Mouse (Mus musculus): ENCODE measurements around the gene Tbl2.

The Tbl2 gene

DNA sequence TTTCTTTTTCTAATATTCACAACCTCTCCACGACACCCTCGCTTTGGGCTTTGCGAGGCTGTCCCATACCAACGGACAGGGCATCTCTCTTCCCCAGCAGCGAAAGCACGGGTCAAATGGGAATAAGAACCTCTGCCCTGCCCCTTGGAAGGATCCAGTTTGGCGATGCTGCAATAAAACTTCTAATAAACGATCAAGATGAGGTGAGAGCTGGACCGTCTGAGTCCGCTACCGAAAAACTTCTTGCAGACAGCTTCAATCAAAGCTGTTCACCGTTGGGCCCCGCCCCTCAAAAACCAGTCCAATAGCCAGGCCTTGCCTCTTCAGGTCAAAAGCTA is 773 bp upstream of the Tbl2 start:
- no peak for DNase-seq (ENCODE audit: low spot score in 2 of 2)

DNA sequence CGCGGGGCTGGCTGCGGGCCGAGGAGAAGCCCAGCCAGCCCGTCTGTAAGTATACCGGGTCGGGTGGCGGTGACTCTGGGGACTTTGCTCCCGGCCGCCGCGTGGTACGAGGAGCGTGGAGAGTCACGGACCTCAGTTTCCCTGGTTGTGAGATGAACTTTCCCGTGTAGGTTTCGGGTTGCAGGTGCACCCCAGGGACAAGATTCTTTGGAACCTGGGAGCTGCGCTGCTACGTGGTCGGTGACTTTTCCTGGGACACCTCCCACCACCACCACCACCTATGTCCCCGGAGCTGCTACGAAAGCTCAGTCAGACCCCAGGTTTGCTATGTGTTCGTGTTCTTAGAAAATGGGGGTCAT is 342 bp downstream of the Tbl2 start:
- no peak for DNase-seq (ENCODE audit: low spot score in 2 of 2)

DNA sequence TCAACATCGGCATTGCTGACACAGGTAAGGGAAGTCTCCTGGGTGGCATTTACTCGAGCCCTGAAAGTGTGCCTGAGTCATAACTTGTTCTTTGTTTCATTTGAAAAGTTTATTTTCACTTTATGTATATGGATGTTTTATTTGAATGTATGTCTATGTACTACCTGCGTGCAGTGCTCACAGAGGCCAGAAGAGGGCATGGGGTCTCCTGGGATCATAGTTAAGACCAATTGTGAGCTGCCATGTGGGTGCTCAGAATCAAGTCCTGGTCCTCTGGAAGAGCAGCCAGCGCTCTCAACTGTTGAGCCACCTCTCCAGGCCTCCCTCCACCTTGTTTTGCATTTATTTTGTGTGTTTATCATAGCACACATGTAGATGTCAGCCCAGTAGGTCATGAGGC is 7.0 kb downstream of the Tbl2 start:
- no peak for DNase-seq (ENCODE audit: low spot score in 2 of 2)

DNA sequence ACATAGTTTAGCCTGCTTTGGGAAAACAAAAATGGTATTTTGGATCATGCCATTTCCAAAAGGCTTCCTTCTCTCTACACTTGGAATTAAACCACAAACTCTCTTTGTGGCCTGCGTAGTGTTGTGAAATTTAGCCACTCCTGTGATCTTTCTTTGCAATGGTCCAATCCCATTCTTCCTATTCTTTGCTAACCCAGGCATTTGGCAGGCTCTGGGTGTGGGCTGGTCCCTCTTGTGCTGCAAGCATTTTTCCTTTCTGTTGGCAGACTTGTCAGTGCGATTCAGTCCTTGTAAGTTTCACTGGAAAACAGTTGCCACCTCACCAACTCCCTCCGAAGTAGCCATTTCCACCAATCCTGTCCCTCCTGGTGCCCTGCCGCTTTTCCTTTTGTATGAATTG is 11.8 kb downstream of the Tbl2 start:
- DNase-seq (ENCODE audit: low spot score in 2 of 2): peak in 1 of 2 experiments; percentile 66

DNA sequence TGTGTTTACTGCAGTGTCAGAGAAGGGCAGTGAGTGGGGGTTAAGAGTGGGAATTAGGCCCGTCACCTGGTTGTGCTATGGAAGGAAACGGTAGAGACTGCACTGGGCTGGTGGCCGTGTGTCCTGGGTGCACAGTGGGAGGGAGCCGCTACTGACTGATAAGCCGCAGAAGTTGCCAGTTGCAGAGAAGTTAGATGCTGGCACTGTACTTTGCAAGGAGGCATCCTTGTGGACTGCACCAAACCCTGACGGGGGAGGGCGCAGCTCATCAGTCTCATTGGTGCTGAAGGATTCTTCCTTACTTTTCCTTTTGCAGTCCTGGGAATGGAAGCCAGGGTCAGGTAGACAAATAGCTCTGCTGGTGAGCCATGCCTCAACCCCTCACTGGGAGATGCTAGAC is 12.2 kb downstream of the Tbl2 start:
- DNase-seq (ENCODE audit: low spot score in 2 of 2): no peak

DNA sequence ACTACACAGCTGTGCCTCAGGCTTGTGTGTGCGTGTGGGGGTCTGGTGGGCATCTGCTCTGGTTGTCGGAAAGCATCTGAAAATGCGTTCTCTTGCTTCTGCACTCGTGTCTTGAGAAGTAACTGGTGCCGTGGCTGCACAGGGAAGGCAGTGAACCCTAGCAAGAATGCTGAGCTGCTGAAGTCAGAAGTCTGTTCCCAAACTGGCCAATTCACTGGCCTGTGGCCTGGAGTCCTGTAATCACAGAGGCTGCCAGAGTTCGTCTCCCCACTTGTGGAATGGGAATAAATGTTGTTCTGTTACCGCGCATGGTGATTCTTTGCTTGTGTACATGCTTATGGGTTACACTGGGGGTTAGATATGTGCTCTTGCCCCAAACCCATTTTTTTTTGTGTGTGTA is 12.9 kb downstream of the Tbl2 start:
- no peak for DNase-seq (ENCODE audit: low spot score in 2 of 2)

DNA sequence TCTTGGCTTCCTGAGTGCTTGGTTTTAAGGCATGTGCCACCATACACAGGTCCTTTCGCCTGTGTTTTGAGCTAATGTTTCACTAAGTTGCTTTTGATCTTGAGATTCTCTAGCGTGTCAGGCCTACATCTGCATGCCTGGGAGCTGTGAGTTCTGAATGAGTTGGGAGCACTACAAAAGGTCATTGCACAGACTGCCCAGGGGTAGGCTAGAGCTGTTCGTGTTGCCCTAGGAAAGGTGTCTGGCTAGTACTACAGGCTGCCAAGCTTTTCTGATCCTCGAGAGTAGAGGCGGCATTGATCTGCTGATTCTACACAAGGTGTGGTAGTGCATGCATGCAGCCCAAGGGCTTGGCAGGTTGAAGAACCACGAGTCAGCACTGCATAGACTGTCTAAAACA is 13.4 kb downstream of the Tbl2 start:
- DNase-seq (ENCODE audit: low spot score in 2 of 2): no peak

DNA sequence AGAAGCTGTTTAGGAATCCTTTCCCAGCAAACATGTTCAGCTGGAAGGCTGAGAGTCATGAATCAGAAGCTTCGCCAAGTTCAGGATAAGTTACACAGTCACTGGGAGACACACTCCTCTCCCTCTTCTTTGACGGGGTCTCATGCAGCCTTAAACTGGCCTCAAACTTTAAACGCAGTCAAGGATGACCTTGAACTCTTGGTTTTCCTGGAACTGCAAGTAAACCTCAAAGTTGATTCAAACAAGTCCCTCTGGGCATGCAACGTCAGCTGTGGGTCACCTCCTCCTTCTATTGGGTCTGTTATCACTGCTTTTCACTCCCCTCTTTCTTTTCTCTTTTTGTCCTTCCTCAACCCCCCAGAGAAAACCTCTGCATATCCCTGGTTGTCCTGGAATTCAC is 17.5 kb downstream of the Tbl2 start:
- DNase-seq (ENCODE audit: low spot score in 2 of 2): no peak

DNA sequence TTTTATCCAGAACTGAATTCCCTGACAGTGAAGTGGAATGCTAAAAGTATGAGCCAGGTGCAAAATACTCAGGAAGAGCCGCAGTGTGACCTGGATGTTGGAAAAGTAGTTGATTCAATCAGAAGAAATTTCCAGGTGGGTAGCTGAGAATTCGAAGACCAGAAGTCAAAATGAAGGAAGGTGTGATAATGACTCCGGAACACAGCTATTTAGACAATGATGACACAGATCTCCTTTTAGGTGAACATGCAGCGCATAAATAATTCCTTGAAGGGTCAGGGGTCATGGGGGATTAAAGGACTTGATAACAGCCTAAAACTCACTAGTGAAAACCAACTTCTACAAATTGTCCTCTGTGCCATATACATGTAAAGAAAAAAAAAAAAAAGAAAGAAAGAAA is 18.0 kb downstream of the Tbl2 start:
- no peak for DNase-seq (ENCODE audit: low spot score in 2 of 2)

DNA sequence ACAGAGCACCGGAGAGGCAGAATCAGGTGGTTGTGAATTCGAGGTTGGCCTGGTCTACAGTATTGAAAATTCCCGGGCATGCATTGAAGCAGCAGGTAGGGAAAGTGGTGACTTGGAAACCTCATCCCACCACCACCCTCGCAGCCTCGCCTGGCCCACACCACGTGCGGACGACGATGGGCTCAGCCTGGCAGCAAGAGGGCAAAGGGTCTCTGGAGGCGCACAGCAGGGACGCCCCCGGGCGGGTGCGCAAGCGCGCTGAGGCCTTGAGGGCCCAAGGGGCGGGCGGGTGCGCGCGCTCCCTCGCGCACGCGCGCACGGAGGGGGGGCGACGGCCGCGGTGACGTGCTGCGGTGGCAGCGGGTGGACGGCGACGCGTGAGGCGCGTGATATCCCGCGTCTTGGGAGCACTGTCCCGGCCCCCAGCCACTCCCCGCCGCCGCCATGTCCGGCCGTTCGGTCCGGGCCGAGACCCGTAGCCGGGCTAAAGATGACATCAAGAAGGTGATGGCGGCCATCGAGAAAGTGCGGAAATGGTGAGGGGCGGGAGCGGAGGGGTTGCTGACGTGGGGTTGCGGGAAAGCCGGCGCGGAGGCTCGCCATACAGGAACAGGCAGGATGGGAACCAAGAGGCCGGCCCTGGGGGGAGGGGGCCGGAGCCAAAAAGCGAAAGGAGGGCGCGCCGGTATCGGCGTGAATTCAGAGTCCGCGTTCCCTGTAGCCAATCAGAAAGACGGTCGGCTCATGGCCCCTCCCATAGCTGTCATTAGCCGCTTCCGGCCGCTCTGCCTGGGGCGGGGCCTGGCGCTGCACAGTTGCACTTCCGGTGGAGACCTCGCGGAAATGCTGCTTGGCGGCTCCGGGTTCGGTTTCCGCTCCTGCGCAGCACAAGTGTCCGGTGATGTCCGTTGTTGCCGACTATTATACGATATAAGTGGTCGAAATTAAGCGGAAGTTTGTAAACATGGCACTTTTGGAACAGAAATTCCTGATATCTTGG is 18.9 kb downstream of the Tbl2 start, which contains the start of gene Bcl7b:
TSS of gene Bcl7b (plus strand) at position 221 of the 1,000 bp plus-strand sequence.
- DNase-seq (ENCODE audit: low spot score in 2 of 2): peak; percentile 95 to 98

DNA sequence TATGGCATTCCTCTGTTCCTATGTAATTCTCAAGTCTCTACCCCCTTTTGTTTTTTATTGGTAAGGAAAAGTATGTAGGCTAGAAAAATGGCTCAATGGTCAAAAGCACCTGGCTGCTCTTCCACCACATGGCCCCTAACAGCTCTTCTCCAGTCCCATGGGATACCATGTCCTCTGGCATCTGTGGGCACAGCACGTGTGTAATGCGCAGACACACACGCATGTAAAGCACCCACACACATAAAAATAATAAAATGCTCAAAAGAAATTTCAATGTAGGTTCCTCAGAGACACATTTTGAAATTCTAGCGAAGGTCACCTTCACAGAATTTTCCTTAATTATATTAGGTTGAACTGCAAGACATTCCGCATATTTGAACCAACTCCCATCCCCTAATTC is 20.0 kb downstream of the Tbl2 start:
- no peak for DNase-seq (ENCODE audit: low spot score in 2 of 2)

DNA sequence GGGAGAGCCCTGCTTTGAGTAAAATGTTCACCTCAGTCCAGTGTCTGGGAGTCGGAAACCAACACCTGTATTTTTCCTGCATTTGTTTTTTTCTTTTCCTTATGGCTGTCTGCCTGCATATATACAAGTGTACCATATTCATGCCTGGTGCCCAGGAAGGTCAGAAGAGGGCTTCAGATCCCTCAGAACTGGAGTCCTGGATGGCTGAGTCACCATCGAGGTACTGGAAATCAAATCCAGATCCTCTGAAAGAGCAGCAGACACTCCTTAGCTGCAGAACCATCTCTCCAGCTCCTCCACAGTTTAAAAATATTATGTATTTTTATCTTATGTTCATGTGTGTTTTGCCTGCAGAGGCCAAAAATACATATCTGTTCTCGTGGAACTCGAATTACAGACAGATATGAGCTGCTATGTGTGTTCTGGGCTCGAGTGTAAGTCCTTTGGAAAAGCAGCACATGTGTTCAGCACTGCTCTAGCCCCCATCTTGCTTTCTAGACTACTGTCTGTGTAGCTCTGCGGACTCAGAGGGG is 22.3 kb downstream of the Tbl2 start:
- DNase-seq (ENCODE audit: low spot score in 2 of 2): no peak

DNA sequence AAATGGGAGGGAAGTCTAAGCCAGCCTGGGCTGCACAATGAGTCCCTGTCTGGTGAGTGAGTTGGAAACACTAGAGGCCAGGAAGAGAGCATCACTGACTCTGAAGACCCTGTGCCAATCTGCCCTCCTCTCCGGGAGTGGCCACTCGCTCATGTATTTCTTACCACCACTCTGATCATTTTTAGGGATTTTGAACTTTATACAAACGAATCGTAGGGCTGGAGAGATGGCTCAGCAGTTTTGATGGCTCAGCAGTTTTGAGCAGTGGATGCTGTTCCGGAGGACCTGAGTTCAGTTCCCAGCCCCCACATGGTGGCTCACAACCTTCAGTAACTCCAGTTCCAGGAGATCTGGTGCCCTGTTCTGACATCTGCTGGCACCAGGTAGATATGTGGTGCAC is 23.5 kb downstream of the Tbl2 start:
- no peak for DNase-seq (ENCODE audit: low spot score in 2 of 2)

DNA sequence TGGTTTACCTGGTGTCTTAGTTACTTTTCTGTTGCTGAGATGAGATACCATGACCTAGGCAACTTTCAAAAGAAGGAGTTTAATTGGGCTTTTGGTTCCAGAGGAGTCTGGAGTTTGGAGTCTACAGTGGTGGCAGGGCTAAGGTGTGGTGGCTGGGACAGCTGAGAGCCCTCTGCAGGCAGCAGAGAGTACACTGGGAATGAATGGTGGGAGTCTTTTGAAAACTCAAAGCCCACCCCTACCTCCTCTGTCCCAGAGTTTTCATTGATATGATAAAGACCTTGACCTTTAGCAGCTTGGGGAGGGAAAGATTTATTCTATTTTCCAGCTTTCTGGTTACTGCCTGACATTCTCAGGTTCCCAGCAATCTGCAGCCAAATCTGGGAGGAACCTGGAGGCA is 25.6 kb downstream of the Tbl2 start:
- DNase-seq (ENCODE audit: low spot score in 2 of 2): no peak

DNA sequence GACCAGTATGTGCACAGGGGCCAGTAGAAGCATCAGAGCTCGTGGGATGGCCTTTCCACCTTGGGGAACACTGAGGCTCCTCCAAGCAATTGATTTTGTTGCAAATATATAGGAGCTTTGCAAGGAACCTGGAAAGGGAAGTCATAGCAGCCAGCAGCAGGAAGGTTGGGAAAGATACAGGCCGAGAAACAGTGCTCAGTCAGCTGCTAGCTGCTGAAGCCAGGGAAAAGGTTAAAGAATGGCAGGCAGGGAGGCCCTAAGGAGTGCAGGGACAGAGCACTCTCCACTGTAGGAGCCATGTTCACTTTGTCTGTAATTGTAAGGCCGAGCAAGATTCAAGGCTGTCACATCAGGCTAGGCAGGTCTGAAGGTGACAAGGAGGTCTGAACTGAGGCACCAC is 29.1 kb downstream of the Tbl2 start:
- no peak for DNase-seq (ENCODE audit: low spot score in 2 of 2)

DNA sequence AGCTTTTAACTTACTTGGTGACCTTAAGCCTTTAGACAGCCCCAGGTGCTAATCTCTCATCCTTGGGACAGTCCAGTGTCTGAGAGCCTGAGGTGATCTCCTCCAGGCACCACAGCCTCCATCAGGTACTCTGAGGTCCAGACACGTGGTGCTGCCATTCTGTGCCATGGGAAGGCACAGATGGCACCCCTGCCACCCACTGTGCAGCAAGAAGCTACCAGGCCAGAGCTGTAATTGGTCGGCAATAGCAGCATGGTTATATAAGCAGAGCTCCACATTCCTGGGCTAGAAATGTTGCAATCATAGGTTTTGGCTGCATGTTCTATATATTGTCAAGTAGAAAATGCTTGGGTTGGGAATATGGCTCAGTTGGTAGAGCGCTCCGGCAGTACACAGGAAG is 29.5 kb downstream of the Tbl2 start:
- DNase-seq (ENCODE audit: low spot score in 2 of 2): peak; percentile 31 to 66

DNA sequence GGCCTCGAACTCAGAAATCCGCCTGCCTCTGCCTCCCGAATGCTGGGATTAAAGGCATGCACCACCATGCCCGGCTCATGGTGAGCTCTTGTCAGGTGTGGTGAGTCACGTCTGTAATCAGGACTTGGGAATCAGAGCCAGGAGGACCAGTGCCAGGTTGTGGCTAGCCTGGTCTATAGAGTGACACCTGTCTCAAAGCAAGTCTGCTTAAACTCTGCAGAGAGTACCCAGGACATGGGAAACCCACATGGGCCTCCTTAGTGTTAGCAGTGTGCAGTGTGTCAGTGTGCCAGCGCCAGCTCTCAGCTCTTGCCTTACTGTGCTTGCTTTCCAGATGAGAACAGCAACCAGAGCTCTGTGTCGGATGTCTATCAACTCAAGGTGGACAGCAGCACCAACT is 30.2 kb downstream of the Tbl2 start:
- no peak for DNase-seq (ENCODE audit: low spot score in 2 of 2)

DNA sequence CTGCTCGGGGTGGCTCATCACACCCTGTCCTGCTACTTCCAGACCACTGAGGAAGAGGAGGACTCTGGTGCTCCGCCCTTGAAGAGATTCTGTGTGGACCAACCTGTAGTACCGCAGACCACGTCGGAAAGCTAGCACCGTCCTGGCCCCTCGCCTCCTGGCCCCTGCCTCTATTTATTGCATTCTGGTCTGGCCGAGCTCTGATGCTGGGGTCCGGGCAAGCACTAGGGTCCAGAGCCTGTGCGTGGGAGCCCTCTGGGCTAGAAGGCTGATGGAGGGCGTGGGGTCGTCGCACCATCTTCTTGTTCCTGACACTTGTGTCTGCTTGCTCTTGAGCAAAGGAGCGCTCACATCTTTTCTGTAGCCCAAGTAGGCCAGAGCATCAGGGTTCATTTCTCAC is 31.3 kb downstream of the Tbl2 start:
- DNase-seq (ENCODE audit: low spot score in 2 of 2): no peak

DNA sequence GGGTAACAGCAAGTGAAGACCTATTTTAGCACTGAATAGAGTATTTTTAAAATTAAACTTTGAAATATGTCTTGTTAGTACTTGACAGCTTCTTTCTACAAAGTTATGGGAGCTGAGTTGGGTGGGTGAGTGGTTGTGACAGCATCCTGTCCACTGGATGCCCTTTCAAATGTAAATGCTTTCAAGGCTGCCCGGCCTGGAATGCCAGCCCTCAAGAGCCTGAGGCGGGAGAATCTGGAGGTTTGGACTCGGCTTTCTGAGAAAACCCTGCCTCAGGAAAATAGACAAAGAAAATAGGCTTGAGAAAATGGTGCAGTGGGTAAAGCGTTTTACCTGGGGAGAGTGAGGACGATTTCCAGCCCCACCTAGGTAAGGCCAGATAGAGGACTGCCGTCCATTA is 32.3 kb downstream of the Tbl2 start:
- no peak for DNase-seq (ENCODE audit: low spot score in 2 of 2)

DNA sequence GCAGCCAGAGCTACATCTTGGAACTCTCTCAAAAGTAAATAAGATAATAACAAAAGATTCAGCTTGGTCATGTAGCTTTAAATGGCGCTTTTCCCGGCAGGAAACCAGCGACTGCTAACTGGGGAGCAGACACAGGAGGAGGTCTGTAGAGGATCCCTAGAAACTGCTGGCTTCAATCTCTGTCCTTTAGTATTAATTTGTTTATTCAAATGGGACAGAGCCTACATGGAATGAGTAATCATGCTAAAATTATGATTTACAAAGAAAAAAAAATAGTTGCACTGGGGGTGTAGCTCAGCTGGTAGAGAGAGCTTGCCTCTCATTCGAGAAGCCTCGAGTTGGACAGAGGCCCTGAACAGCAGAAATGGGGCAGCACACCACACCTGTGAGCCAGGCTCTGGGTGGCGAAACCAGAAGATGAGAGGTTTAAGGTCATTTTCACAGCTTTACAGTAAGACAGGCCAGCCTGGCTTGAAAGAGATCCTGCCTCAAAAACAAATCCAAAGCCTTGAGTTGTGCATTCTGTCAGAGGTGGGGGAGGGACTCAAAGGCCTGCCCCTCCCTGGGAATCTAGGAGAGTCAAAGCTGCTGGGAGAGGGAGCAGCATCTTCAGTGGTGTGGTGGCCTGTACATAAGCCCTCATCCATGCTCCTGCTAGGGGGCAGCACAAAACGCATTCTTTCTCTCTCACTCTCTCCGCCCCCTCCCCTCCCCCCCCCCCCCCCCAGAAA is 33.8 kb downstream of the Tbl2 start:
- DNase-seq (ENCODE audit: low spot score in 2 of 2): peak; percentile 50 to 64

DNA sequence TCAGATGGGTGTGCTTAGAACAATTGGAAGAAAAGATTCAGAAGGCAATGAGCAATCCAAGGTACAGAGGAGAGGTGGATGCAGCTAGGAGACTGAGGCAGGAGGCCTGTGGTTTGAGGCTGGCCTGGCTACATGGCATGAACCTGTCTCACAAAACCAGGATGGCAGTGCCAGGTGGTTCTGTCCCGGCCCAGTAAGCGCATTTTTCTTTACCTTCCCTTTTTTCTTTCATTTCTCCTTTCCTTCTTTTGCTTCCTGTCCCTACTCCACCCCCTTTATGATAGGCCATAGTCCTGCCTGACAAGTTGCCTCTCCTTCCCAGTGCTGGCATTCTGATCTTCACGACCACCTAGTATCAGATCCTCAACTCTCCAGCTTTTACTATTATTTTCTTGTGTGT is 35.6 kb downstream of the Tbl2 start:
- DNase-seq (ENCODE audit: low spot score in 2 of 2): no peak

DNA sequence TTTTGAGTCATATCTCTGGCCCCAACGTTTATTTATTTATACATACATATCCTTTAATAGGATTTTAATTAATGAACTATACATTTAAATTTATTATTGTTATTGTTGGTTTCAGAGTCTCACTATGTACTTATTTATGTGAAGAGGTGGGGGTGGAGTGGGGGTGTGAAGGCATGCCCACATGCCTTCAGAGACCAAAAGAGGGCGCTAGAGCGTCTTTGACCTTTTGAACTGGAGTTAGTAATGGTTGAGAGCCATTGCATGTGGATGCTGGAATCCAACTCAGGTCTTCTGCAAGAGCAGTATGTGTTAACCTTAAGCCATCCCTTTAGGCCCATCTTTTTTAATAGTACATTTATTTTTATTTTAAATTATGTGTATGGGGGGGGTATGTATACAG is 36.1 kb downstream of the Tbl2 start:
- no peak for DNase-seq (ENCODE audit: low spot score in 2 of 2)

DNA sequence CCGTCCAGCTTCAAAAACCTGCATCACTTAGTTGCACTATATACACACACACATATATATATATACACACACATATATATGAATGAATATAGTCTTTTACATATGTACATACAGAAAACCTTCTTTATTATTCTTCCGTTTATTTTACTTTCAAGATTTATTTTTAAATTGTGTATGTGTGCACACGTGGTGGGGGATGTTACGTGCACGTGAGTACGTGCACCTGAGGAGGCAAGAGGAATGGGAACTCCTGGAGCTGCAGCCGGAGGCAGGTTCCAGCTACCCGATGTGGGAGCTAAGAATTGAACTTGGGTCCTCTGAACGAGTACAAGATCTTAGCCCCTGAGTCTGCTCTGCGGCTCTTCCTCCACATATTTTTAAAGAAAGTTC is 36.8 kb downstream of the Tbl2 start:
- DNase-seq (ENCODE audit: low spot score in 2 of 2): no peak

Data from frontal cortex, postnatal 36 days (tissue).